Mouse (Mus musculus): ENCODE data around the gene Il1rap. TPM values are rescaled to one million over a fixed set of nuclear protein-coding genes. Genes with fewer than 3 reads are reported as not detected.

Gene Il1rap
- polyA plus RNA-seq, 1 experiment from 2014 or later = 8.1 TPM

Other genes with a start within 250 kb of the Il1rap start
- gene Cldn1, start 209.9 kb upstream of the Il1rap start, polyA plus RNA-seq (2016; fragmentation: Nextera tagmentation; extraction: Ambion mirVana) = 2.4 and 3.0 TPM in 2 replicates
- not detected in 2 replicates for gene Cldn16, start 118.6 kb upstream of the Il1rap start, polyA plus RNA-seq (2016; fragmentation: Nextera tagmentation; extraction: Ambion mirVana)
- gene Tmem207, start 54.9 kb upstream of the Il1rap start, polyA plus RNA-seq (2016; fragmentation: Nextera tagmentation; extraction: Ambion mirVana) = 0.09 TPM in 1 of 2 replicates, not detected in the other